Mouse (Mus musculus) forebrain, postnatal 0 days (tissue): Measurements from ENCODE around the gene Arhgef17. TPM values are rescaled to one million over a fixed set of nuclear protein-coding genes. Genes with fewer than 3 reads are reported as not detected.
A peak's percentile ranks its signal among the peaks of the same experiment; 100 is the strongest.

Experiments
- ATAC-seq: fragments of 200-750 bp; cut with Nextera tagmentation; 2 replicates; pipeline ENCODE4 v1.8.0; 2017; ENCODE audit warnings: mild to moderate bottlenecking, moderate library complexity
- DNase-seq: peaks from one replicate; pipeline ENCODE4 v3.0.0-alpha.2; 2015
- H3K27ac ChIP-seq: fragments of 300-500 bp; sonication (generic); 2 replicates; pipeline ENCODE4 v1.5.1; 2014; ENCODE audit warnings: low read depth, mild to moderate bottlenecking, antibody characterized with exemption, low read length, moderate library complexity, mixed read lengths
- H3K27me3 ChIP-seq: fragments of 300-500 bp; sonication (generic); 2 replicates; pipeline ENCODE4 v1.6.1; 2014; ENCODE audit warnings: mild to moderate bottlenecking, low read length, mixed read lengths; ENCODE audit not compliant: insufficient read depth
- H3K36me3 ChIP-seq: fragments of 300-500 bp; sonication (generic); 2 replicates; pipeline ENCODE4 v1.6.1; 2014; ENCODE audit warnings: mild to moderate bottlenecking, moderate library complexity; ENCODE audit not compliant: insufficient read depth
- H3K4me1 ChIP-seq: fragments of 300-500 bp; sonication (generic); 2 replicates; pipeline ENCODE4 v1.6.1; 2014; ENCODE audit warnings: antibody characterized with exemption; ENCODE audit not compliant: insufficient read depth
- H3K4me2 ChIP-seq: fragments of 300-500 bp; sonication (generic); 2 replicates; pipeline ENCODE4 v1.6.1; 2014; ENCODE audit warnings: low read depth, mild to moderate bottlenecking, moderate library complexity
- H3K4me3 ChIP-seq: fragments of 300-500 bp; sonication (generic); 2 replicates; pipeline ENCODE4 v1.5.1; 2014; ENCODE audit warnings: low read depth, low read length, mixed read lengths
- H3K9ac ChIP-seq: fragments of 300-500 bp; sonication (generic); 2 replicates; pipeline ENCODE4 v1.6.1; 2014; ENCODE audit warnings: mild to moderate bottlenecking
- H3K9me3 ChIP-seq: fragments of 300-500 bp; sonication (generic); 2 replicates; pipeline ENCODE4 v1.6.1; 2016; ENCODE audit warnings: low read length
- CTCF ChIP-seq: sonication (generic); IDR thresholded peaks from 2 replicates; pipeline ENCODE4 v1.5.1; 2016; ENCODE audit warnings: antibody characterized with exemption, control low read depth, low read depth
- WGBS: fragments of 180-500 bp; shearing (Covaris S2); extraction: QIAGEN DNeasy Blood & Tissue Kit; methylation state at CpG from one replicate; pipeline ENCODE4 v1.1.7; 2014; 5-methylcytosine and 5-hydroxymethylcytosine counted together
- polyA plus RNA-seq: library from polyadenylated mRNA; unstranded; fragments of >200 nt; fragmentation: Nextera tagmentation; extraction: Ambion mirVana; gene quantifications from 2 replicates; pipeline ENCODE4 v1.2.1, GENCODE M21; 2015
- total RNA-seq: library from RNA; depleted of rRNA; stranded (reverse); fragments of >200 nt; gene quantifications from 2 replicates; pipeline ENCODE4 v1.2.3, GENCODE M21; 2014

Arhgef17 gene
- total and polyA plus RNA-seq, 2 experiments from 2014 or later: 12.5 to 52.7 TPM

DNA sequence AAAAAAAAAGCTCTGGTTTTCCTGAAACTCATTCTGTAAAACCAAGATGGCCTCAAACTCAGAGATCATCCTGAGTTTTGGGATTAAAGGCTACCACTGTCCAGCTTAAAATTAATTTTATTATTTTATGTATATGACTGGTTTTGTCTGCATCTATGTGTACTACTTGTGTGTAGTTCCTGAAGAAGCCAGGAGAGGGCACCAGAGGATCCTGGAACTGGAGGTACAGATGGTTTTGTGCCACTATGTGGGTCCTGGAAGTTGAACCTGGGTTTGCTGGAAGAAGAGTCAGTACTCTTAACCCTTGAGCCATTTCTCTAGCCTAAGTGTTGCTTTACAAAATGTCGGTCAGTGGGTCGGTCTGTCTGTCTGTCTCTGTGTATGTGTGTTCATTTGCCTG, 26.5 kb upstream of the Arhgef17 start:
- ATAC-seq (no peak), DNase-seq (no peak)
- no peak overlapping the region for H3K4me3 ChIP-seq
- 96% methylated on average over 2 of the region's 2 CpGs for WGBS
- H3K27ac ChIP-seq: no peak overlapping the region
- no peak overlapping the region for H3K9ac ChIP-seq
- H3K4me2 ChIP-seq: no peak overlapping the region
- H3K27me3 ChIP-seq: no peaks in the 10 kb centered on the region
- H3K4me1 ChIP-seq: no peaks in the 10 kb centered on the region
- 0 out of 2 replicates have a peak, but pooled peaks have one; percentile 8 for TF ChIP-seq CTCF
- H3K36me3 ChIP-seq: no peaks in the 10 kb centered on the region
- H3K9me3 ChIP-seq: no peaks in the 10 kb centered on the region

DNA sequence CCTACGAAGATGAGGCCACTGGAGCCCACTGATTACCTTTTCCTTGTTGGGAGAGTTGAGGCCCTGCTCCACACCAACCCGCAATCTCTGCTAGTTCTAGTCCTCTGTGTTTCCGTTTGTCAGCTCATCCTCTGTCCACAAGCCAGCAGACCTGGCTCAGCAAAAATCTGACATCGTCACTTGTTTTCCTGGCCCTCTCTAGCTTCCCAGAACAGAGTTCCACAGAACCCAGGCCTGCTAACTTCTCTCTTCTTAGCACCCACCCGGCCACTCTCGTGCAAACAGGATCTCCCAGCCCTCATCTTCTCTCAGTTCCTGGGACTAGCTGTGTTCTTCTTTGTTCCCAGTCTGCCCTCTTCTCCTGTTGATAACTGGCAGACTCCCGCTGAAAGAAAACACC, 20.8 kb upstream of the Arhgef17 start:
- Histone ChIP-seq H3K27ac (no peak overlapping the region), H3K27me3 (no peaks in the 10 kb centered on the region), H3K4me2 (no peak overlapping the region), H3K4me3 (no peak overlapping the region), H3K36me3 (no peaks in the 10 kb centered on the region), H3K4me1 (no peaks in the 10 kb centered on the region), H3K9ac (no peak overlapping the region), H3K9me3 (no peaks in the 10 kb centered on the region)
- no peak for TF ChIP-seq CTCF
- WGBS: 90% methylated on average over 7 of the region's 7 CpGs
- ATAC-seq (no peak), DNase-seq (no peak)

DNA sequence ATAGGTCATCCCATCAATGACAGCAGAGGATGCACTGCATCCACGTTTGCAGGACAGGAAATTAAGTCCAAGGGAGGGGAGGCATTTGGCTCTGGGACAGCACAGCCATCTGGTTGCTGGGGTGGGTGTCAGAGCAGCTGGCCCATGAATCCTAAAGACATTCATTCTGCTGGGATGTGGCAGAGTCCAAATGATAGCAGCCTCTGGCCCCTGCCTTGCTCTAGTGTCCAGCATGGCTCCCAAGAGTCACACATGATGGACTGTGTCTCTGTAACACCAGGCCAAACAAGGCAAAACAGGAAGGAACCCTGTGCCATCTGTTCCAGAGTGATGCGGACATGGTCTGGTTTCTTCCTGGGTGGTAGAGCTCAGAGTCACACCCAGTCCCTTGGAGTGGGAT, 20.0 kb upstream of the Arhgef17 start:
- Histone ChIP-seq H3K4me2 (no peak overlapping the region), H3K9ac (no peak overlapping the region), H3K36me3 (no peaks in the 10 kb centered on the region), H3K27ac (no peak overlapping the region), H3K4me3 (no peak overlapping the region), H3K27me3 (no peaks in the 10 kb centered on the region), H3K4me1 (no peaks in the 10 kb centered on the region), H3K9me3 (no peaks in the 10 kb centered on the region)
- 55% methylated on average over 2 of the region's 2 CpGs for WGBS
- TF ChIP-seq CTCF: no peak
- DNase-seq: no peak
- no peak for ATAC-seq

DNA sequence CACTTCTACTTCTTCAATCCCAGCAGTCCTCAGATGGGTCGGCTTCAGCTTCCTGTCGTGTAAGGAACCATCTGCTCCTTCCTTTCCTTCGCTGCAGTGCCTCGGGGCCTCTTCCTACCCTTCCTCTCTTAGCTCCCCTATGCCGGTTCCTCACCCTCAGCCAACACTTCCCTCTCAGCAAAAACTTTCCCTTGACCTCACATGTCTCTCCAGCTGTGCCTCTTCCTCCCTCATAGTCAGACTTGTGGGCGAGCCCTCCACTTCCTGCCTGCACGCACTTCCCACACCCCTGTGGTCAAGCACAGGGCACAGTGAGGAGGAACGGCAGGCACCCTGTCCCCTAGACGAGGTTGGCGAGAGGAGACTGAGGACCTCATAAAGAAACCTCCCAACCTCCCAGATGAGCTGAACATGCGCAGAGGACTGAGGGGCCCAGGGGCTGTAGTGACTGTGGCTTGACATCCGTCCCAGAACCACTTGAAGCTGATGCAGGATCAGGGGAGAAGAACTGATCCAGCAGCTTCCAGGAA, 18.6 kb upstream of the Arhgef17 start:
- Histone ChIP-seq H3K4me1 (no peaks in the 10 kb centered on the region), H3K27ac (no peak overlapping the region), H3K9me3 (no peaks in the 10 kb centered on the region), H3K4me2 (no peak overlapping the region), H3K27me3 (no peaks in the 10 kb centered on the region), H3K9ac (no peak overlapping the region), H3K4me3 (no peak overlapping the region), H3K36me3 (no peaks in the 10 kb centered on the region)
- WGBS: 76% methylated on average over 12 of the region's 12 CpGs
- ATAC-seq (no peak; the same call in 1 of the 2 replicates), DNase-seq (no peak)
- no peak for TF ChIP-seq CTCF

DNA sequence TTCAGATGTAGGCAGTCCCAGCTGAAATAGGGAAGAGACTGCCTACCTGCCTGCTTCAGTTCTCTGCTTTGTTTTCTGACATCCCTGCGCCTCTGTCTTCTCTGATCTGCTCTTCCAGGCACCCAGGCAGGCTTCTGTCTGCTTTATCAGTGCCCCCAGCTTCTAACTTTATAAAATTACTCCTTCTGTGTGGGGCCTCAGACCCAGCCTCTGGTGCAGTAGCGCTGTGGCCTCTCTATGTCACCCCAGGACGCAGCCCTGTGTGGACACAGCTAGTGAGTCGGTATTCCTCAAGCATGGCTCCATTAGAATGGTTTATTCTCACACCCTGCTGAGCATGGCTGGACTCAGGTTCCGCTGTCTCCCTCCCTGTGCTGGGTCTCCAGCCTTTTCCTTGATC, 18.1 kb upstream of the Arhgef17 start:
- H3K27me3 ChIP-seq: no peaks in the 10 kb centered on the region
- no peak for TF ChIP-seq CTCF
- no peaks in the 10 kb centered on the region for H3K36me3 ChIP-seq
- no peak overlapping the region for H3K9ac ChIP-seq
- H3K4me3 ChIP-seq: no peak overlapping the region
- no peak for DNase-seq
- WGBS: 73% methylated on average over 5 of the region's 5 CpGs
- H3K4me2 ChIP-seq: no peak overlapping the region
- H3K4me1 ChIP-seq: no peaks in the 10 kb centered on the region
- H3K27ac ChIP-seq: no peak overlapping the region
- H3K9me3 ChIP-seq: no peaks in the 10 kb centered on the region
- no peak for ATAC-seq

DNA sequence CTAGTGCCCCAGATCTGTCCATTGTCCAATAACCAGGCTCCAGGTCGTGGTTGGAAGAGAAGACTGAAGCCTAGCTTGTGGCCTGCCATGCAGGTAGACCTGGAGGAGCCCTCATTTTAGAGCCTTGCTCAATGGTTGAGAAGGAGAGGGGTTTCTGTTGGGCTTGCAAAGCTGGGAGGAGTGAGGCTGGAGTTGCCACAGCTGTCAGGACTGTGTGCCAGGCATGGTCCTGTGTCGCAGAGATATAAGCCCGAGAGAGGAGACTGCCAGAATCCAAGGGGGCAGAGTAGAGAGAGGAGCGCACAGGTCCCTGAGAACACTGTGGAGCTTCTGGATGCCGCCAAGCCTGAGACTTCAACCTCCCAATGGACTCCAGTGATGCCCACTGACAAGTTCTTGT, 12.8 kb upstream of the Arhgef17 start:
- no peak for DNase-seq
- no peaks in the 10 kb centered on the region for H3K36me3 ChIP-seq
- WGBS: 85% methylated on average over 5 of the region's 5 CpGs
- no peaks in the 10 kb centered on the region for H3K9me3 ChIP-seq
- no peak for TF ChIP-seq CTCF
- no peak overlapping the region for H3K4me2 ChIP-seq
- H3K27ac ChIP-seq: no peak overlapping the region
- H3K9ac ChIP-seq: no peak overlapping the region
- ATAC-seq: no peak
- H3K4me1 ChIP-seq: peaks cover 3% of the 10 kb centered on the region; the same call in 1 of the 2 replicates
- no peak overlapping the region for H3K4me3 ChIP-seq
- no peaks in the 10 kb centered on the region for H3K27me3 ChIP-seq

DNA sequence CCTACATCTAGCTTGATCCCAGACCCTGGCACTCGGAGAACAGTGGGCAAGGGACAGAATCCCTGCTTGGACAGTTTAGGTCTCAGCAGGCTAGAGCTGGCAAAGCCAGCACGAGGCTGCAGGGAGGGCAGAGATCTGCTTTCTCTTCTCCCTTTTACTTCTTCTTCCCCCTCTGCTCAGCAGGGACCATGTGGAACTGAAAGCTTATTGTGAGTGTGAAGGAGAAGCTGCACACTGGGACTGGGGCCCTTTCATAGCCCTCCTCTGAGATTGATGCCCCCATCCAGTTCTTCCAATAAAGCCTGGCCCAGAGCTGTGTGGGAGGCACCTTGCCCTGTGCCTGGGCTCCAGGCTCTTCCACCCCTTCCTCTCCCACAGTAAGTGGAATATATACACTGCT, 12.4 kb upstream of the Arhgef17 start:
- Histone ChIP-seq H3K4me2 (no peak overlapping the region), H3K27ac (no peak overlapping the region), H3K27me3 (no peaks in the 10 kb centered on the region), H3K9me3 (no peaks in the 10 kb centered on the region), H3K36me3 (no peaks in the 10 kb centered on the region), H3K9ac (no peak overlapping the region), H3K4me1 (peaks cover 3% of the 10 kb centered on the region; the same call in 1 of the 2 replicates), H3K4me3 (no peak overlapping the region)
- DNase-seq: no peak
- whole genome bisulfite sequencing: 61% methylated on average over 2 of the region's 2 CpGs
- no peak for ATAC-seq
- TF ChIP-seq CTCF: no peak
